Mouse (Mus musculus) ES-E14 (cell line): Measurements from ENCODE around the gene Fhit.

Source experiments
- CHD2 ChIP-seq: IDR thresholded peaks from 2 replicates; pipeline ENCODE4 v1.6.1; 2014; ENCODE audit warnings: mild to moderate bottlenecking, low read depth, low read length, inconsistent platforms
- HCFC1 ChIP-seq: IDR thresholded peaks from 2 replicates; pipeline ENCODE4 v1.6.1; 2012; ENCODE audit warnings: low read length, inconsistent platforms, borderline replicate concordance; ENCODE audit not compliant: insufficient read depth
- MAFK ChIP-seq: IDR thresholded peaks from 2 replicates; pipeline ENCODE4 v1.6.1; 2014; ENCODE audit warnings: mild to moderate bottlenecking, low read depth, low read length, inconsistent platforms; ENCODE audit not compliant: insufficient read depth
- ZC3H11A ChIP-seq: IDR thresholded peaks from 2 replicates; pipeline ENCODE4 v1.6.1; 2012; ENCODE audit warnings: low read depth, mild to moderate bottlenecking, inconsistent platforms, low read length, borderline replicate concordance

- TF ChIP-seq MAFK, result no peak
- TF ChIP-seq ZC3H11A, result no peak
- TF ChIP-seq HCFC1, result no peak
- TF ChIP-seq CHD2, result no peak
Observed at GRCm38 (mm10) chr14:10882759-10883158, 279.1 kb downstream of the Fhit start.
